Mouse (Mus musculus) neural tube, embryonic 12.5 days (tissue): ENCODE measurements around the gene Nrxn3. TPM values are rescaled to one million over a fixed set of nuclear protein-coding genes. Genes with fewer than 3 reads are reported as not detected.
A peak's percentile ranks its signal among the peaks of the same experiment; 100 is the strongest.

Experiments
- ATAC-seq: fragments of 200-750 bp; cut with Nextera tagmentation; 2 replicates; pipeline ENCODE4 v1.8.0; 2017; ENCODE audit warnings: low read depth, mild to moderate bottlenecking, moderate TSS enrichment, moderate library complexity; ENCODE audit not compliant: low FRiP score
- H3K27ac ChIP-seq: fragments of 300-500 bp; sonication (generic); 2 replicates; pipeline ENCODE4 v1.5.1; 2016
- H3K27me3 ChIP-seq: fragments of 300-500 bp; sonication (generic); replicated peaks from 2 replicates; pipeline ENCODE4 v1.6.1; 2016; ENCODE audit warnings: mild to moderate bottlenecking
- H3K36me3 ChIP-seq: fragments of 300-500 bp; sonication (generic); 2 replicates; pipeline ENCODE4 v1.6.1; 2016; ENCODE audit warnings: mild to moderate bottlenecking
- H3K4me1 ChIP-seq: fragments of 300-500 bp; sonication (generic); 2 replicates; pipeline ENCODE4 v1.6.1; 2016
- H3K4me2 ChIP-seq: fragments of 300-500 bp; sonication (generic); replicated peaks from 2 replicates; pipeline ENCODE4 v1.6.1; 2016; ENCODE audit warnings: mild to moderate bottlenecking
- H3K4me3 ChIP-seq: fragments of 300-500 bp; sonication (generic); 2 replicates; pipeline ENCODE4 v1.5.1; 2016
- H3K9ac ChIP-seq: fragments of 300-500 bp; sonication (generic); 2 replicates; pipeline ENCODE4 v1.6.1; 2016; ENCODE audit warnings: mild to moderate bottlenecking
- H3K9me3 ChIP-seq: fragments of 300-500 bp; sonication (generic); 2 replicates; pipeline ENCODE4 v1.6.1; 2016; ENCODE audit warnings: mild to moderate bottlenecking
- WGBS: fragments of 180-500 bp; shearing (Covaris S2); methylation state at CpG from one replicate; pipeline ENCODE4 v1.1.7; 2016; 5-methylcytosine and 5-hydroxymethylcytosine counted together
- polyA plus RNA-seq: library from polyadenylated mRNA; unstranded; fragments of >200 nt; fragmentation: Nextera tagmentation; extraction: Ambion mirVana; gene quantifications from 2 replicates; pipeline ENCODE4 v1.2.1, GENCODE M21; 2016

The Nrxn3 gene
- polyA plus RNA-seq, 1 experiment from 2014 or later, result 57.5 TPM

GRCm38 (mm10) chr12:88952937-88953600, 230.4 kb downstream of the Nrxn3 start:
- WGBS, result 76% methylated on average over 7 of the region's 7 CpGs
- H3K4me1 ChIP-seq, result no peaks in the 10 kb centered on the region
- no peak overlapping the region for H3K4me2 ChIP-seq
- H3K4me3 ChIP-seq, result no peak overlapping the region
- no peak overlapping the region for H3K27ac ChIP-seq
- no peak for ATAC-seq
- H3K9me3 ChIP-seq, result no peaks in the 10 kb centered on the region
- no peaks in the 10 kb centered on the region for H3K27me3 ChIP-seq
- H3K9ac ChIP-seq, result no peak overlapping the region
- H3K36me3 ChIP-seq, result no peaks in the 10 kb centered on the region

- no peaks in the 10 kb centered on the region for H3K27me3 ChIP-seq
- no peak overlapping the region for H3K9ac ChIP-seq
- 80% methylated on average over 4 of the region's 4 CpGs for WGBS
- H3K9me3 ChIP-seq, result no peaks in the 10 kb centered on the region
- H3K4me2 ChIP-seq, result no peak overlapping the region
- no peaks in the 10 kb centered on the region for H3K4me1 ChIP-seq
- no peak for ATAC-seq
- no peaks in the 10 kb centered on the region for H3K36me3 ChIP-seq
- H3K4me3 ChIP-seq, result no peak overlapping the region
- H3K27ac ChIP-seq, result no peak overlapping the region; the same call in 1 of the 2 replicates
Measured at GRCm38 (mm10) chr12:88953801-88954200, 231.1 kb downstream of the Nrxn3 start.

- no peaks in the 10 kb centered on the region for H3K4me1 ChIP-seq
- no peak overlapping the region for H3K4me3 ChIP-seq
- no peaks in the 10 kb centered on the region for H3K36me3 ChIP-seq
- no peak overlapping the region for H3K4me2 ChIP-seq
- ATAC-seq, result no peak
- no peaks in the 10 kb centered on the region for H3K27me3 ChIP-seq
- H3K27ac ChIP-seq, result no peak overlapping the region
- H3K9ac ChIP-seq, result no peak overlapping the region
- WGBS, result 60% methylated on average over 3 of the region's 3 CpGs
- H3K9me3 ChIP-seq, result no peaks in the 10 kb centered on the region
Measured at GRCm38 (mm10) chr12:88957431-88957830, 234.8 kb downstream of the Nrxn3 start.

GRCm38 (mm10) chr12:88960817-88961216, 238.1 kb downstream of the Nrxn3 start:
- WGBS, result 92% methylated on average over 1 of the region's 1 CpGs
- Histone ChIP-seq H3K9ac (no peak overlapping the region), H3K4me1 (no peaks in the 10 kb centered on the region), H3K36me3 (no peaks in the 10 kb centered on the region), H3K9me3 (no peaks in the 10 kb centered on the region), H3K4me2 (no peak overlapping the region), H3K4me3 (no peak overlapping the region), H3K27ac (no peak overlapping the region), H3K27me3 (no peaks in the 10 kb centered on the region)
- no peak for ATAC-seq

GRCm38 (mm10) chr12:88966329-88966728, 243.7 kb downstream of the Nrxn3 start:
- H3K27ac ChIP-seq, result no peak overlapping the region
- 85% methylated on average over 4 of the region's 4 CpGs for WGBS
- H3K36me3 ChIP-seq, result no peaks in the 10 kb centered on the region
- H3K9me3 ChIP-seq, result no peaks in the 10 kb centered on the region
- H3K4me2 ChIP-seq, result no peak overlapping the region
- H3K4me3 ChIP-seq, result no peak overlapping the region
- H3K27me3 ChIP-seq, result no peaks in the 10 kb centered on the region
- H3K9ac ChIP-seq, result no peak overlapping the region
- no peaks in the 10 kb centered on the region for H3K4me1 ChIP-seq
- ATAC-seq, result no peak

GRCm38 (mm10) chr12:88976621-88977020, 253.9 kb downstream of the Nrxn3 start:
- H3K27ac ChIP-seq, result no peak overlapping the region
- no peaks in the 10 kb centered on the region for H3K4me1 ChIP-seq
- ATAC-seq, result no peak
- 79% methylated on average over 2 of the region's 2 CpGs for WGBS
- H3K9me3 ChIP-seq, result no peaks in the 10 kb centered on the region
- no peaks in the 10 kb centered on the region for H3K36me3 ChIP-seq
- H3K9ac ChIP-seq, result no peak overlapping the region
- H3K4me2 ChIP-seq, result no peak overlapping the region
- H3K4me3 ChIP-seq, result no peak overlapping the region
- no peaks in the 10 kb centered on the region for H3K27me3 ChIP-seq

- 14% methylated on average over 10 of the region's 10 CpGs for WGBS
- Histone ChIP-seq H3K27ac (no peak overlapping the region; the same call in 1 of the 2 replicates), H3K36me3 (no peaks in the 10 kb centered on the region), H3K4me2 (peak overlapping the region; percentile 20; the same call in 1 of the 2 replicates), H3K4me3 (no peak overlapping the region), H3K9ac (no peak overlapping the region), H3K4me1 (peaks cover 21% of the 10 kb centered on the region), H3K27me3 (no peaks in the 10 kb centered on the region), H3K9me3 (no peaks in the 10 kb centered on the region)
- peak; percentile 86 for ATAC-seq
Measured at GRCm38 (mm10) chr12:88983688-88984330, 261.1 kb downstream of the Nrxn3 start.

GRCm38 (mm10) chr12:88984375-88984774, 261.7 kb downstream of the Nrxn3 start:
- ATAC-seq, result peak; percentile 57
- Histone ChIP-seq H3K27ac (no peak overlapping the region), H3K9me3 (no peaks in the 10 kb centered on the region), H3K4me3 (no peak overlapping the region), H3K36me3 (no peaks in the 10 kb centered on the region), H3K4me1 (peaks cover 21% of the 10 kb centered on the region), H3K9ac (no peak overlapping the region), H3K27me3 (no peaks in the 10 kb centered on the region), H3K4me2 (0 out of 2 replicates have a peak overlapping the region, but pooled peaks have one; percentile 21)
- WGBS, result 8% methylated on average over 8 of the region's 8 CpGs

GRCm38 (mm10) chr12:88984804-88985203, 262.1 kb downstream of the Nrxn3 start:
- H3K4me1 ChIP-seq, result peaks cover 21% of the 10 kb centered on the region
- no peak overlapping the region for H3K9ac ChIP-seq
- no peak overlapping the region for H3K27ac ChIP-seq
- 33% methylated on average over 5 of the region's 5 CpGs for WGBS
- H3K27me3 ChIP-seq, result no peaks in the 10 kb centered on the region
- no peaks in the 10 kb centered on the region for H3K36me3 ChIP-seq
- no peaks in the 10 kb centered on the region for H3K9me3 ChIP-seq
- no peak for ATAC-seq
- no peak overlapping the region for H3K4me3 ChIP-seq
- H3K4me2 ChIP-seq, result no peak overlapping the region; the same call in 1 of the 2 replicates

- Histone ChIP-seq H3K27me3 (no peaks in the 10 kb centered on the region), H3K4me2 (no peak overlapping the region), H3K9me3 (no peaks in the 10 kb centered on the region), H3K4me1 (peaks cover 21% of the 10 kb centered on the region), H3K27ac (no peak overlapping the region), H3K4me3 (no peak overlapping the region), H3K36me3 (no peaks in the 10 kb centered on the region), H3K9ac (no peak overlapping the region)
- WGBS, result 59% methylated on average over 4 of the region's 4 CpGs
- no peak for ATAC-seq
Measured at GRCm38 (mm10) chr12:88987046-88987445, 264.4 kb downstream of the Nrxn3 start.

GRCm38 (mm10) chr12:88990753-88991152, 268.1 kb downstream of the Nrxn3 start:
- Histone ChIP-seq H3K4me3 (no peak overlapping the region), H3K27ac (no peak overlapping the region), H3K36me3 (no peaks in the 10 kb centered on the region), H3K4me1 (no peaks in the 10 kb centered on the region), H3K27me3 (no peaks in the 10 kb centered on the region), H3K9ac (no peak overlapping the region), H3K4me2 (no peak overlapping the region), H3K9me3 (no peaks in the 10 kb centered on the region)
- WGBS, result 85% methylated on average over 5 of the region's 5 CpGs
- no peak for ATAC-seq

GRCm38 (mm10) chr12:88992141-88992540, 269.5 kb downstream of the Nrxn3 start:
- Histone ChIP-seq H3K9ac (no peak overlapping the region), H3K4me2 (no peak overlapping the region), H3K27ac (no peak overlapping the region), H3K36me3 (no peaks in the 10 kb centered on the region), H3K4me3 (no peak overlapping the region), H3K9me3 (no peaks in the 10 kb centered on the region), H3K4me1 (no peaks in the 10 kb centered on the region), H3K27me3 (no peaks in the 10 kb centered on the region)
- WGBS, result 1% methylated on average over 2 of the region's 2 CpGs
- peak; percentile 21; the same call in 1 of the 2 replicates for ATAC-seq

- 94% methylated on average over 4 of the region's 4 CpGs for WGBS
- H3K9ac ChIP-seq, result no peak overlapping the region
- H3K27me3 ChIP-seq, result no peaks in the 10 kb centered on the region
Measured at GRCm38 (mm10) chr12:88993788-88994187, 271.1 kb downstream of the Nrxn3 start.

More at GRCm38 (mm10) chr12:88993788-88994187, 271.1 kb downstream of the Nrxn3 start:
- H3K27ac ChIP-seq, result no peak overlapping the region
- no peaks in the 10 kb centered on the region for H3K4me1 ChIP-seq
- H3K36me3 ChIP-seq, result no peaks in the 10 kb centered on the region
- ATAC-seq, result no peak
- H3K9me3 ChIP-seq, result no peaks in the 10 kb centered on the region
- H3K4me3 ChIP-seq, result no peak overlapping the region
- no peak overlapping the region for H3K4me2 ChIP-seq
